Mouse (Mus musculus): ENCODE data around the gene Pgrmc1. TPM values are rescaled to one million over a fixed set of nuclear protein-coding genes. Genes with fewer than 3 reads are reported as not detected.

The Pgrmc1 gene
- total RNA-seq, 1 experiment from 2014 or later, result 32.9 TPM

DNA sequence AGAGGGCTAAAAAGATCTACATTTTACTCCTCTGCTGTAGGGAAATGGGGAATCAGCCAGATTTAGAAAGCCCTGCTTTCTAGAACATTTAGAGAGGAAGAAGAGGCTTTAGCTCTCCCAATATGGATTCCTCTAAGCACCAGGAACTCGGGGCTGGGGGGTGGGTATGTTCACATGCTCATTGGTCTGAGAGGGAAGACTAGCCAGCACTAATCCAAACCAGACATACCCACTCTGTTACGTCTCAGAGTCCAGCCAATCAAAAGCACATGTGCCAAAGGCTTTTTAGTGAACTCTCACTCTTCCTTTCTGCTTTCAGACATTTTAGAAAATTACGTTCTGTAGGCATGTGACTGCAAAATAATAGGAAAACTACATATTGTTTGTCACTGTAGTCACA lies 1.6 kb downstream of the Pgrmc1 start:
- ATAC-seq (ENCODE audit: extremely low read depth, insufficient number of reproducible peaks, low FRiP score, poor library complexity, severe bottlenecking), result no peak

GRCm38 (mm10) chrX:36600066-36600465 lies 2.1 kb downstream of the Pgrmc1 start:
- ATAC-seq (ENCODE audit: extremely low read depth, insufficient number of reproducible peaks, low FRiP score, poor library complexity, severe bottlenecking), result no peak

GRCm38 (mm10) chrX:36602926-36603325 lies 4.9 kb downstream of the Pgrmc1 start:
- ATAC-seq (ENCODE audit: extremely low read depth, insufficient number of reproducible peaks, low FRiP score, poor library complexity, severe bottlenecking), result no peak

DNA sequence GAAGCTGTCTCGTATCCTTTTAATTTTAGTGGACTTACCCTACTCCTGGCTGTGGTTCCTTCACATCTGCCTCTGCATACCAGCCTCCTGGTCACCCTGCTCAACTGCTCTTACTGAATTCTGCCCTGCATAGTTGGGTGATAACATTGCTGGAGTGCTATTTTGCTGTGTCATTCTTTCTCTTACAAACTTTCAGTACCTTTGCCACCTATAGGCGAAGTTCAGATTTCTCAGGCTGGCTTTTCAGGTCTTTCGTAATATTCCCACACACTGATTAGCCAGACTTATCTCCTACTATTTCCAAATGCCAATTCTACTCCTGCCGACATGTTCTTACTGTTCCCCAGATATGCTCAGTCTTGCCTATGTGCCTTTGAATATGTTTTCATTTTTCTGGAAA lies 6.0 kb downstream of the Pgrmc1 start:
- ATAC-seq (ENCODE audit: extremely low read depth, insufficient number of reproducible peaks, low FRiP score, poor library complexity, severe bottlenecking), result no peak

GRCm38 (mm10) chrX:36609117-36609516 lies 11.1 kb downstream of the Pgrmc1 start:
- no peak for ATAC-seq (ENCODE audit: extremely low read depth, insufficient number of reproducible peaks, low FRiP score, poor library complexity, severe bottlenecking)

- ATAC-seq (ENCODE audit: extremely low read depth, insufficient number of reproducible peaks, low FRiP score, poor library complexity, severe bottlenecking), result no peak
These were observed 30.1 kb downstream of the Pgrmc1 start for GRCm38 (mm10) chrX:36628102-36628501.

- no peak for ATAC-seq (ENCODE audit: extremely low read depth, insufficient number of reproducible peaks, low FRiP score, poor library complexity, severe bottlenecking)
These were observed 32.8 kb downstream of the Pgrmc1 start for GRCm38 (mm10) chrX:36630771-36631170.

GRCm38 (mm10) chrX:36640046-36640445 lies 42.0 kb downstream of the Pgrmc1 start:
- ATAC-seq (ENCODE audit: extremely low read depth, insufficient number of reproducible peaks, low FRiP score, poor library complexity, severe bottlenecking), result no peak

GRCm38 (mm10) chrX:36644657-36645551 lies 46.9 kb downstream of the Pgrmc1 start, which contains the start of gene Akap17b:
Gene Akap17b, minus strand, starts transcription at chrX:36645395.
- peak; percentile 93 for ATAC-seq (ENCODE audit: extremely low read depth, insufficient number of reproducible peaks, low FRiP score, poor library complexity, severe bottlenecking)

Other genes starting within 250 kb of the Pgrmc1 start
- gene Gm6268, start 196.9 kb upstream of the Pgrmc1 start, total RNA-seq (2017), result not detected in 2 replicates
- not detected in 2 replicates for gene Gm14569, start 106.4 kb upstream of the Pgrmc1 start, total RNA-seq (2017)
- 4.2 and 7.4 TPM in 2 replicates for gene Akap17b, start 47.2 kb downstream of the Pgrmc1 start, total RNA-seq (2017)
- gene Slc25a43, start 145.5 kb downstream of the Pgrmc1 start, total RNA-seq (2017), result 0.35 and 1.7 TPM in 2 replicates
- gene Slc25a5, start 197.4 kb downstream of the Pgrmc1 start, total RNA-seq (2017), result 239 and 243 TPM in 2 replicates